Mouse (Mus musculus) heart, embryonic 14.5 days (tissue): ENCODE measurements at regions not wholly inside any gene's neighbourhood (a gene's known extent, or its start where the extent isn't known, plus 50 kb on each side); places are given as distances from the start of the nearest gene placed in this dataset.

Source experiments
- ATAC-seq: fragments of 200-750 bp; cut with Nextera tagmentation; 2 replicates; pipeline ENCODE4 v1.8.0; 2017; ENCODE audit warnings: low read depth, moderate TSS enrichment; ENCODE audit not compliant: insufficient number of reproducible peaks, insufficient read depth, low FRiP score
- H3K27ac ChIP-seq, 2 experiments: fragments of 200-500 bp in 1 of 2; fragments of 300-500 bp in 1 of 2; sonication (generic) in 1 of 2; replicated peaks in 1 of 2; 2 replicates each; pipeline ENCODE4 v1.5.1; 2012 to 2014; ENCODE audit warnings: low read depth in 2 of 2, low read length in 2 of 2, control low read depth in 1 of 2, mild to moderate bottlenecking in 1 of 2, mixed read lengths in 1 of 2; ENCODE audit not compliant: control insufficient read depth in 1 of 2, insufficient read depth in 1 of 2
- H3K27me3 ChIP-seq: fragments of 300-500 bp; sonication (generic); 2 replicates; pipeline ENCODE4 v1.6.1; 2014; ENCODE audit warnings: mild to moderate bottlenecking, low read length, control low read depth; ENCODE audit not compliant: control insufficient read depth, insufficient read depth
- H3K36me3 ChIP-seq: fragments of 300-500 bp; sonication (generic); 2 replicates; pipeline ENCODE4 v1.6.1; 2014; ENCODE audit warnings: mild to moderate bottlenecking, control low read depth, low read length, mixed read lengths; ENCODE audit not compliant: control insufficient read depth, insufficient read depth
- H3K4me1 ChIP-seq, 2 experiments: fragments of 200-500 bp in 1 of 2; fragments of 300-500 bp in 1 of 2; sonication (generic) in 1 of 2; 2 replicates each; pipeline ENCODE4 v1.6.1; 2012 to 2014; ENCODE audit warnings: low read length in 2 of 2, control low read depth in 1 of 2, mixed read lengths in 1 of 2; ENCODE audit not compliant: control insufficient read depth in 2 of 2, insufficient read depth in 2 of 2
- H3K4me2 ChIP-seq: fragments of 300-500 bp; sonication (generic); 2 replicates; pipeline ENCODE4 v1.6.1; 2014; ENCODE audit warnings: mild to moderate bottlenecking, low read length
- H3K4me3 ChIP-seq, 2 experiments: fragments of 200-500 bp in 1 of 2; fragments of 300-500 bp in 1 of 2; sonication (generic) in 1 of 2; 2 replicates each; pipeline ENCODE4 v1.5.1; 2012 to 2014; ENCODE audit warnings: low read length in 2 of 2, mild to moderate bottlenecking in 2 of 2, control low read depth in 1 of 2, low read depth in 1 of 2, moderate library complexity in 1 of 2; ENCODE audit not compliant: control insufficient read depth in 1 of 2, insufficient read depth in 1 of 2
- H3K9ac ChIP-seq: fragments of 300-500 bp; sonication (generic); 2 replicates; pipeline ENCODE4 v1.6.1; 2014; ENCODE audit warnings: mild to moderate bottlenecking, low read length
- H3K9me3 ChIP-seq: fragments of 300-500 bp; sonication (generic); 2 replicates; pipeline ENCODE4 v1.6.1; 2016; ENCODE audit warnings: low read length, control low read depth; ENCODE audit not compliant: control insufficient read depth
- WGBS: fragments of 180-500 bp; shearing (Covaris S2); extraction: QIAGEN DNeasy Blood & Tissue Kit; methylation state at CpG from one replicate; pipeline ENCODE4 v1.1.7; 2014; 5-methylcytosine and 5-hydroxymethylcytosine counted together

- 63% methylated on average over 6 of the region's 6 CpGs for WGBS
- Histone ChIP-seq H3K4me3 (no peak overlapping the region), H3K4me2 (no peak overlapping the region), H3K27me3 (no peaks in the 10 kb centered on the region), H3K27ac (no peak overlapping the region), H3K36me3 (no peaks in the 10 kb centered on the region), H3K4me1 (no peaks in the 10 kb centered on the region), H3K9ac (no peak overlapping the region), H3K9me3 (no peaks in the 10 kb centered on the region)
- no peak for ATAC-seq
Observed at GRCm38 (mm10) chr13:103472216-103472615, 137.9 kb upstream of the Mast4 start.

GRCm38 (mm10) chr13:103470141-103470540 is 135.8 kb upstream of the Mast4 start:
- no peak overlapping the region for H3K4me3 ChIP-seq

DNA sequence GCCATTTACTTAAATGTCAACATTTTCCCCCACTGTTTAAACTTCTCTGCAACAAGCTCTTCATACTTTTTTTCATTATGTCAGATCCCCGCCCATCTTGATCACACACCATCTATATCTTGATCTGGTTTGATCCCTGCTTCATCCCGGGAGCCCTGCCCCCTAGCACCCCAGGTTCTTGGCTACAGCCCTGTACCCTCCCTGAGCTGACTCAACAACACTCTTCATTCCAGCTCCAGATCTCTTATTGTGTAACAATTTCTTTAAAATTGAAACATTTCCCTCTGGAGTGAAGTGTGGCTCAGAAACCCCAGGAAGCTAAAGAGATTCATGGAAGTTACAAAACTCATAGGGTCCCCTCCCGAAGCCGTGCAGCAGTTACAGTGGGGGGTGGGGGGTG is 126.2 kb upstream of the Mast4 start:
- WGBS: 72% methylated on average over 4 of the region's 4 CpGs
- ATAC-seq: no peak

More at GRCm38 (mm10) chr13:103470141-103470540, 135.8 kb upstream of the Mast4 start:
- Histone ChIP-seq H3K9me3 (no peaks in the 10 kb centered on the region), H3K27ac (no peak overlapping the region), H3K27me3 (no peaks in the 10 kb centered on the region), H3K4me1 (no peaks in the 10 kb centered on the region), H3K36me3 (no peaks in the 10 kb centered on the region), H3K9ac (no peak overlapping the region), H3K4me2 (no peak overlapping the region)
- 87% methylated on average over 6 of the region's 6 CpGs for WGBS
- ATAC-seq: no peak

GRCm38 (mm10) chr13:103459486-103460147 is 125.3 kb upstream of the Mast4 start:
- Histone ChIP-seq H3K27ac (no peak overlapping the region), H3K27me3 (no peaks in the 10 kb centered on the region), H3K9me3 (no peaks in the 10 kb centered on the region), H3K4me1 (no peaks in the 10 kb centered on the region), H3K4me3 (no peak overlapping the region), H3K36me3 (no peaks in the 10 kb centered on the region), H3K4me2 (no peak overlapping the region), H3K9ac (no peak overlapping the region)
- no peak for ATAC-seq
- WGBS: 85% methylated on average over 13 of the region's 13 CpGs

More for the DNA sequence above, 126.2 kb upstream of the Mast4 start:
- Histone ChIP-seq H3K27me3 (no peaks in the 10 kb centered on the region), H3K4me2 (no peak overlapping the region), H3K4me3 (no peak overlapping the region), H3K36me3 (no peaks in the 10 kb centered on the region), H3K27ac (no peak overlapping the region), H3K4me1 (no peaks in the 10 kb centered on the region), H3K9ac (no peak overlapping the region), H3K9me3 (no peaks in the 10 kb centered on the region)

- H3K4me1 ChIP-seq: no peaks in the 10 kb centered on the region
- no peak overlapping the region for H3K27ac ChIP-seq
- no peaks in the 10 kb centered on the region for H3K36me3 ChIP-seq
- no peak overlapping the region for H3K4me3 ChIP-seq
- no peak overlapping the region for H3K4me2 ChIP-seq
- no peaks in the 10 kb centered on the region for H3K9me3 ChIP-seq
- ATAC-seq: no peak
- 75% methylated on average over 4 of the region's 4 CpGs for WGBS
- no peak overlapping the region for H3K9ac ChIP-seq
- H3K27me3 ChIP-seq: no peaks in the 10 kb centered on the region
Observed at GRCm38 (mm10) chr13:103452837-103453236, 118.5 kb upstream of the Mast4 start.

DNA sequence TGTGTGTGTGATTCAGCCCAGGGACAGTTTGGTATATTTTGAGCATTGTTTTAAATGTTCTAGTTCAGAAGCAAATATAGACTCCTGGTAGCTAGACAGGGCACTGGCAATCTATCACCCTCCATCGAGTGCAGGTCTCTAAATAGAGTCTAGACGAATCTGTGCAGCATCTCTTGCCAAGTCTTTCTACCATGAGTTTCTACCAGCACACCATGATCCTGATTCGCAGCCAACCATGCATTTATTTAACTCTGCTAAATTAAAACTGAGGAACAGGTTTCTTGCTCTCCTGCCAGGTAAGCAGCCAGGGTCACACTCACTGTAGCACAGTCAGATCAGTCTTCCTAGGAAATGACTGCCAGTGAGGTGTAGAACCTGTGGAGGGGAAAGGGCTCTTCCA is 96.3 kb upstream of the Mast4 start:
- H3K4me1 ChIP-seq: no peaks in the 10 kb centered on the region
- no peak for ATAC-seq
- H3K9ac ChIP-seq: no peak overlapping the region
- 74% methylated on average over 3 of the region's 3 CpGs for WGBS
- H3K36me3 ChIP-seq: no peaks in the 10 kb centered on the region
- H3K9me3 ChIP-seq: no peaks in the 10 kb centered on the region
- H3K27me3 ChIP-seq: no peaks in the 10 kb centered on the region
- no peak overlapping the region for H3K27ac ChIP-seq
- H3K4me3 ChIP-seq: no peak overlapping the region
- no peak overlapping the region for H3K4me2 ChIP-seq

- Histone ChIP-seq H3K4me1 (no peaks in the 10 kb centered on the region), H3K27ac (no peak overlapping the region), H3K4me2 (no peak overlapping the region), H3K4me3 (no peak overlapping the region), H3K9ac (no peak overlapping the region), H3K36me3 (no peaks in the 10 kb centered on the region), H3K9me3 (no peaks in the 10 kb centered on the region), H3K27me3 (no peaks in the 10 kb centered on the region)
- WGBS: 86% methylated on average over 7 of the region's 7 CpGs
- ATAC-seq: no peak
Observed at GRCm38 (mm10) chr13:103424011-103424410, 89.7 kb upstream of the Mast4 start.

DNA sequence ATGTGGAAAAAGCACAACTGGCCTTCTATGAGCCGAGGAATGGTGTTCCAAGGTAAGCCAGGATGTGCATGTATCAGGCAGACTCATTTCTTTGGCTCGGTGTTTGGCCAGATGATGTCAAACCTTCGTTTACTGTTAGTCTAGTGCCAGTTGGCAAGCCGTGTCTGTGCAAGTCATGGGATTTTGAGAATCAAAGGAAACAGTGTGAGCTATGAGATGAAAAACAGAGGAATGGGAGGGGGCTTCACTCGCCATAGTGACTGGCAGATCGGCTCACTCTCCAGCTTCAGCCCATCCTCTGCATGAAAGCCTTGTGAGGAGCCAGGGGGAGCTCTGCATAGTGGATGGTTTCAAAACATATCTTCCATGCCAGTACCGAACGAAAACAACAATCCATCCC is 89.1 kb upstream of the Mast4 start:
- 79% methylated on average over 8 of the region's 8 CpGs for WGBS
- Histone ChIP-seq H3K9me3 (no peaks in the 10 kb centered on the region), H3K36me3 (no peaks in the 10 kb centered on the region), H3K27ac (no peak overlapping the region), H3K4me2 (no peak overlapping the region), H3K9ac (no peak overlapping the region), H3K27me3 (no peaks in the 10 kb centered on the region), H3K4me3 (no peak overlapping the region), H3K4me1 (no peaks in the 10 kb centered on the region)
- no peak for ATAC-seq
